Mouse (Mus musculus) cerebellum, postnatal 4 days (tissue): ENCODE results near the gene Glipr1l1.
A peak's percentile ranks its signal among the peaks of the same experiment; 100 is the strongest.
"Not testable (repeated sequence)": the region's sequence is repeated elsewhere in the genome, so short reads cannot be mapped to it uniquely, and the experiment has no call there.

Experiments used
- DNase-seq, 2 experiments: peaks; one replicate each; pipeline ENCODE4 v3.0.0; 2022; ENCODE audit warnings: low spot score in 2 of 2, mixed read lengths in 1 of 2

Gene Glipr1l1

DNA sequence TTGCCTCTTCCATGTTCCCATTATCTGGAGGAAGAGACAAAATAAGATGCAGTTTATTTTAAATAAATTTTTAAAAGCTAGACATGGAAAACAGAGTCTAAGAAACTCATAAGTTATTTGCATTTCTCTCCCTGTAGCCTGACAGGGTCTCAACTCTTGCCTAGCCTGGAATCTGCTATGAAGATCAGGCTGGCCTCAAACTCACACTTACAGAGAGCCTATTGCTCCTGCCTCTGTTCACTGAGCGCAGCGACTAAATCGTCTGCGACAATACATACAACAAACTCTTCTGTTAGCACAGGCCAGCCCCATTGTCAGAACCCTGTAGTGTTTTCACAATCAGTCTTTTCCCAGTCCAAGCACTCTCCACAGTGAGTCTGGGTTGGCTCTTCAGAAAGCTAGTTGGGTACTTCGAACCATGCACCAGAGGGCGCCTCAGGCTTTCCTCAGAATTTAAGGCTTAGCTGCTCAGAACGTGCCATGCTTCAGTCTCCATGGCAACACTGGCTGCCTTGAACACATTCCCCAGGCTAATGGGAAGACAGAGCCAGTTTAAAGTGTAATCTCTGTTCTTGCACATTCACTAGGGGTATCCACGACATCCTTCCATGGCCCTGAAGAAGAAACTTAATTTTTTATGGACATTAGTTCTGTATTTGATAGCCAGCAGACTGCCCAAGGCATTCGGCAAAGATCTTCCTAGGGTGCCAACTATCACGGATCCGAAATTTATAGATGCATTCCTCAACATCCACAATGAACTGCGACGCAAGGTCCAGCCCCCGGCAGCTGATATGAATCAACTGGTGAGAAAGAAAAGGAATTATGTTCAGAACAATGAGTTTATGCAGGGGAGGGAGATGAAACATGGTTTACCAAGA, at the start of gene Glipr1l1:
Gene Glipr1l1, plus strand, starts transcription at position 488 of the 881 bp plus-strand sequence.
- DNase-seq = peak; percentile 37 to 67

DNA sequence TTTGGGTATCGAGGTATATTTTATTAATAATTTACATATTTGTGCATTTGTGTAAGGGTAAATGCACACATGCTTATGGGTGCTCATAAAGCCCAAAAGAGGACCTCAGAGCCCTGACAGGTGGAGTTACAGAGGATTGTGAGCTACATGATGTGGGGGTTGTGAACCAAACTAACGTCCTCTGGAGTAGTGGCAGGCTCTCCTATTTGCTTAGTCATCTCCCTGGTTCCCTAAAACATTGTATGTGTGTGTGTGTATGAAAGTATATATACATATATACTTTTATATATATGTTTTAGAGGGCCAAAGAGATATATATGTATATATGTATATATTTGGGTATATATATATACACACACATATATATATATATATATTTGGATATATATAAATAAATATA, 36.4 kb upstream of the Glipr1l1 start:
- DNase-seq = no peak

- not testable (repeated sequence) for DNase-seq
Observed at GRCm38 (mm10) chr10:112028689-112029088, 31.3 kb upstream of the Glipr1l1 start.

GRCm38 (mm10) chr10:112043523-112043922, 16.5 kb upstream of the Glipr1l1 start:
- DNase-seq = not testable (repeated sequence)

DNA sequence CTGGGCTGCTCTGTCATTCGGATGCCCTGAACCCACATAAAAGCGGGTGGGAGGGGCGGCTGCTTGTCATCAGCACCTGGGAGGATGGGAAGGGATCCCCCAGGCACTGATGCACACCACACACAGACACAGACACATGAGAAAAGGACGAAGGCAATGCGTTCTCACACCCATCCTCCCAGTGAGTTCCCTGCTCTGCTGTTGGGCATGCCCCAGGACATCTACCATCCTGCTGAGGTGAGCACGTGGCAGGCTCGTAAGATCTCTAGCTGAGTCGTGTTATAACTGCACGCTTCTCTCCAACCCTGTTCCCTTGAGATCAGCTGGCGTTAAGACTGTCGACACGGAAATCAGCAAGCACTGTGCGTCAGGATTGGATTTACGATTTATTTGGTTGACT, 15.7 kb upstream of the Glipr1l1 start:
- peak in 1 of 2 experiments; percentile 4 for DNase-seq

DNA sequence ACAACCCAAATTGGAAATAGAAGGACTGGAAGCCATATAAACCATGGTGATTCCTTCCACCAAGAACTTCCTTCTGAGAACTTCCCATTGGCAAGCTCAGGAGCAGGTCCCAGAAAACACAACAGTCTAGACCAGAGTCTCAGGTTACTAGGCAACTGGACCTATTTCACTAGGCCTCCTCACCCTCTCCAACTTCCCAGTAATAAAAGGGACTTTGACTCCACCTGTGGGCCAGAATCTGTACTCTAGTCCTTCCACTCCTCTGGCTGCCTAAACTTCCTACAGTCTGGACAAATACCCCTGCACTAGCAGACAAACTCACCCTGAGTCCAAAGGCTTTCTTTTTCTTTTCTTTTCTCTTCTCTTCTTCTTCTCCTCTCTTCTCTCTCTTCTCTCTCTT, 8.8 kb upstream of the Glipr1l1 start:
- DNase-seq = no peak

- not testable (repeated sequence) for DNase-seq
Observed at GRCm38 (mm10) chr10:112051956-112052355, 8.0 kb upstream of the Glipr1l1 start.

- not testable (repeated sequence) for DNase-seq
Observed at GRCm38 (mm10) chr10:112060583-112060934, 570 bp downstream of the Glipr1l1 start.

DNA sequence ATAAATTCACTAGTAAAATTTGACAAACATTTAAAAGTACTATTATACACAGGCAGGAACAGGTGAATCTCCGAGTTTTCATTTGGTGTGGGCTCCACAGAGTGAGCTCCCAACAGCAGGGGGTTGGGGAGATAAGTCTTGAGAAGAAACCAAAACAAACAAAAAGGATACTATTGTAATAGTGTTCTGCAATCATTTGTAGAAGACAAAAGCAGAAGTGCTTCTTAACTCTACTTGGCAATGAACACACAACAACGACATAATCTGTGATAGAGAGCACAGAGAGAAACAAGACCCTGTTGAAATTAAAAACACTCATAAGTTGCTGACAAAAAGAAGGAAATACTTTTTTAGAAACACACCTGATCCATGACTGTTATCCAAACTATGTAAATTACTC, 20.1 kb downstream of the Glipr1l1 start:
- DNase-seq = no peak

DNA sequence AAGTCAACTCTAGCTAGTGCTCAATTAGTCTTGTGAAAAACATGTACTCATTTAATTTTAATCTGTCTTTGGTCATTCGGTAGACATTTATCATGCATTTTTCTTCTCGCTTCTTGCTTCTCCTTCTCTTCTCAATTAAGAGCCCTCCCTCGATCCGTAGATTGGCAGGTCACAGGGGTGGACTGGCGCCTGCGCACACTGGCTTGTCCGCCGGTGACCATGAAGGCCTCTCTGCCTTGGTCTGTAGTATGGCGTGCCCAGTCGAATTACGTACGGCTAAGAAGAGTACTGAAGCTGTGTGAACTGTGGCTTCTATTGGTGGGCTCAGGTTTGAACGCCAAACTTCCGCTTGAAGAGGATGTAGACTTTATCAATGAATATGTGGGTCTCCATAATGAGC, 23.2 kb downstream of the Glipr1l1 start, which contains the start of gene Glipr1l2:
Gene Glipr1l2, plus strand, starts transcription at position 198 of the 400 bp plus-strand sequence.
- no peak for DNase-seq

GRCm38 (mm10) chr10:112105785-112106184, 45.8 kb downstream of the Glipr1l1 start:
- DNase-seq = peak; percentile 23 to 53

DNA sequence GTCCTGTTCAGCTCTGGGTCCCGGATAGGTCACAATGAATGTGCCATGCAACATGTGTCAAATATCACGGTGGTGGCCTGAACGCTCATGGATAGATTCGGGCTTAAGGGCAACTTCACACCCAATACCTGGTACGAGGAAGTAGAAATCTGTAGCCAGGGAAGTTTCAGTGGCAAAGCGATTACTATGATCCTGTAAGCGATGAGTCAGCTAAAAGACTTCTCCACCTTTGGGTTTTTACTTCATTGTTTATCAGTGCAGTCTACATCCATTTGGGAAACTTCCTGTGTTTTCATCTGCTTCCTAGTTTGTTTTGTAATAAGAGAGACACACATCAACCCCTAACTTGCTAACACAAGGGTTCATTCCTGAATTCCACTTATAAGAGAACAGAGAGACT, 50.4 kb downstream of the Glipr1l1 start:
- DNase-seq = no peak

DNA sequence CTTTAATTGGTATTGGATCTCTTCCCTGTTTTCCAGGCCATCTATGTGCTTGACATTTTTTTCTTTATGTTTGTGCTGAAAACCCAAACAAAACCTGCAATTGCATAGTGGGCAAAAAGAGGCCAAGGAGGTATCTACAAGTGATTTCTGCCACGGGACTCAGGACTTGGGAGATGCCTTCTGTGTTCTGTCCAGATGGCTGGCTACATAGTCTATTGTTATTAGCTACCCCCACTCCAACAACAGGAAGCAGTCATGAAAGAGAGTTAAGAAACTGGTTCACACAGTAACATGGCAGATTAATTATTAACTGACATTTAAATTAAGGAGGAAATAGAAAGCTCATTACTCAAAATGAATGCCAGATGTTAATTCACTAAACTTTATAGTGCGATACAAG, 65.1 kb downstream of the Glipr1l1 start:
- not testable (repeated sequence) for DNase-seq

DNA sequence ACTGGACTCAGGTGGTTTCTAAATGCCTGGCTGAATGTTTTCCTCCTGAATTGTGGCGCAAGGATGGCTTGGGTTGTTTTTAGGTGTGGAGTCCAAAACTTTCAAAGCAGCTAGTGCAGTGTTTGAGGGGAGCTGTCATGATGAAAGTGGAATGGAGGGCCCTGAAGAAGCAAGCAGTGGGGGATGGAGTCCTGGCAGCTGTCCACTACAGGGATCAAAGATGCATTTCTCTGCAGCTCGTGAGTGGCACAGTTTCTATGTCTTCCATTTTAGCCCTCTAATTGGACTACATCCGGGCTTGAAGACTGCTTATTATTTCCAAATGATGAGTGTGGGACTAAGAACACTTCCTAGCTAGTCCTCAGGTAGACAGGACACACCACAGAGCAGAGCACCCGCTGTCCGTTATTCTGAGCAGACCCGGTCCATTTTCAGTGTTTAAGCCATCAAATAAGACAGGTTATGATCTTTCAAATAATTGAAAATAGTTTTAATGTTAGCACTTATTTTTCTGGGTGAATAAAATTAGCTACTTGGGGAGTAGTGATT, 67.8 kb downstream of the Glipr1l1 start:
- DNase-seq = not testable (repeated sequence)
